Mouse (Mus musculus) spleen, postnatal 4 days (tissue): ENCODE data around the gene Itgb6.

ENCODE experiments used
- DNase-seq, 2 experiments: peaks; one replicate each; pipeline ENCODE4 v3.0.0; 2022; ENCODE audit warnings: low spot score in 2 of 2

Gene Itgb6

GRCm38 (mm10) chr2:60622161-60622560, 100.3 kb downstream of the Itgb6 start:
- DNase-seq, result no peak

GRCm38 (mm10) chr2:60614758-60615157, 107.7 kb downstream of the Itgb6 start:
- no peak for DNase-seq

- no peak for DNase-seq
Measured at GRCm38 (mm10) chr2:60613857-60614228, 108.6 kb downstream of the Itgb6 start.

- no peak for DNase-seq
Measured at GRCm38 (mm10) chr2:60612906-60613856, 109.3 kb downstream of the Itgb6 start.

- DNase-seq, result no peak
Measured at GRCm38 (mm10) chr2:60611622-60612021, 110.8 kb downstream of the Itgb6 start.

GRCm38 (mm10) chr2:60609436-60610199, 112.8 kb downstream of the Itgb6 start:
- no peak for DNase-seq

GRCm38 (mm10) chr2:60607980-60608379, 114.5 kb downstream of the Itgb6 start:
- DNase-seq, result no peak

- no peak for DNase-seq
Measured at GRCm38 (mm10) chr2:60601326-60601725, 121.1 kb downstream of the Itgb6 start.

GRCm38 (mm10) chr2:60600863-60601262, 121.6 kb downstream of the Itgb6 start:
- DNase-seq, result peak in 1 of 2 experiments; percentile 13

GRCm38 (mm10) chr2:60583416-60583815, 139.0 kb downstream of the Itgb6 start:
- no peak for DNase-seq

- no peak for DNase-seq
Measured at GRCm38 (mm10) chr2:60554561-60554960, 167.9 kb downstream of the Itgb6 start.

- DNase-seq, result peak in 1 of 2 experiments; percentile 17
Measured at GRCm38 (mm10) chr2:60552902-60553682, 169.4 kb downstream of the Itgb6 start, which contains the start of gene Pla2r1. Gene Pla2r1 (minus strand): TSS chr2:60553308.

GRCm38 (mm10) chr2:60552177-60552901, 170.1 kb downstream of the Itgb6 start:
- DNase-seq, result no peak

GRCm38 (mm10) chr2:60551673-60552072, 170.8 kb downstream of the Itgb6 start:
- no peak for DNase-seq

GRCm38 (mm10) chr2:60550521-60550920, 171.9 kb downstream of the Itgb6 start:
- DNase-seq, result no peak

GRCm38 (mm10) chr2:60549851-60550250, 172.6 kb downstream of the Itgb6 start:
- DNase-seq, result no peak
